Mouse (Mus musculus) MEL (cell line): ENCODE results near the gene Fat2. TPM values are rescaled to one million over a fixed set of nuclear protein-coding genes. Genes with fewer than 3 reads are reported as not detected.

Experiments
- DNase-seq: peaks from one replicate; pipeline ENCODE4 v3.0.0; 2011; ENCODE audit warnings: low read depth, low spot score
- H3K27ac ChIP-seq: 2 replicates; pipeline ENCODE4 v1.5.1; 2012; ENCODE audit warnings: low read depth, mild to moderate bottlenecking, control low read depth, low read length, moderate library complexity; ENCODE audit not compliant: control insufficient read depth
- H3K27me3 ChIP-seq, 2 experiments: fragments of 150-350 bp in 1 of 2; sonication (generic) in 1 of 2; 2 replicates each; pipeline ENCODE4 v1.6.1; 2012; ENCODE audit warnings: low read length in 2 of 2, mild to moderate bottlenecking in 2 of 2, improper control_type of control experiment in 1 of 2, moderate library complexity in 1 of 2; ENCODE audit not compliant: insufficient read depth in 2 of 2, control insufficient read depth in 1 of 2
- H3K36me3 ChIP-seq, 2 experiments: 2 replicates each; pipeline ENCODE4 v1.6.1; 2012 to 2014; ENCODE audit warnings: low read length in 2 of 2, improper control_type of control experiment in 1 of 2, inconsistent platforms in 1 of 2, mild to moderate bottlenecking in 1 of 2; ENCODE audit not compliant: insufficient read depth in 2 of 2, control insufficient read depth in 1 of 2
- H3K4me1 ChIP-seq, 2 experiments: fragments of 150-350 bp in 1 of 2; sonication (generic) in 1 of 2; 2 replicates each; pipeline ENCODE4 v1.6.1; 2012; ENCODE audit warnings: low read length in 2 of 2, improper control_type of control experiment in 1 of 2, mild to moderate bottlenecking in 1 of 2; ENCODE audit not compliant: insufficient read depth in 2 of 2, control insufficient read depth in 1 of 2
- H3K4me3 ChIP-seq, 2 experiments: fragments of 150-350 bp in 1 of 2; sonication (generic) in 1 of 2; 2 replicates each; pipeline ENCODE4 v1.5.1; 2012; ENCODE audit warnings: low read depth in 2 of 2, low read length in 2 of 2, mild to moderate bottlenecking in 2 of 2, moderate library complexity in 2 of 2, control low read depth in 1 of 2, improper control_type of control experiment in 1 of 2; ENCODE audit not compliant: control insufficient read depth in 1 of 2, insufficient read depth in 1 of 2
- H3K79me2 ChIP-seq: 2 replicates; pipeline ENCODE4 v1.6.1; 2012; ENCODE audit warnings: mild to moderate bottlenecking, low read length, moderate library complexity; ENCODE audit not compliant: control insufficient read depth, poor library complexity, insufficient read depth
- H3K9ac ChIP-seq: 2 replicates; pipeline ENCODE4 v1.6.1; 2012; ENCODE audit warnings: low read depth, mild to moderate bottlenecking, control low read depth, low read length, moderate library complexity; ENCODE audit not compliant: control insufficient read depth, poor library complexity, severe bottlenecking
- H3K9me3 ChIP-seq: fragments of 150-350 bp; sonication (generic); replicated peaks from 2 replicates; pipeline ENCODE4 v1.6.1; 2012; ENCODE audit warnings: mild to moderate bottlenecking, low read length, improper control_type of control experiment, moderate library complexity; ENCODE audit not compliant: insufficient read depth
- BHLHE40 ChIP-seq: IDR thresholded peaks from 2 replicates; pipeline ENCODE4 v1.6.1; 2012; ENCODE audit warnings: low read depth, mild to moderate bottlenecking, inconsistent platforms, low read length, improper control_type of control experiment, borderline replicate concordance
- CHD1 ChIP-seq: IDR thresholded peaks from 2 replicates; pipeline ENCODE4 v1.6.1; 2012; ENCODE audit warnings: low read depth, mild to moderate bottlenecking, inconsistent platforms, low read length, improper control_type of control experiment
- CHD2 ChIP-seq: IDR thresholded peaks from 2 replicates; pipeline ENCODE4 v1.6.1; 2011; ENCODE audit warnings: low read length, improper control_type of control experiment
- CTCF ChIP-seq, 3 experiments: IDR thresholded peaks in 2 of 3; conservative IDR thresholded peaks in 1 of 3; 2 replicates each; pipeline ENCODE4 v1.5.1; 2011 to 2012; ENCODE audit warnings: low read length in 3 of 3, low read depth in 2 of 3, mild to moderate bottlenecking in 2 of 3, improper control_type of control experiment in 1 of 3, inconsistent platforms in 1 of 3, mixed read lengths in 1 of 3, moderate library complexity in 1 of 3; ENCODE audit not compliant: control insufficient read depth in 1 of 3, insufficient read depth in 1 of 3, poor library complexity in 1 of 3, severe bottlenecking in 1 of 3
- E2F4 ChIP-seq: IDR thresholded peaks from 2 replicates; pipeline ENCODE4 v1.6.1; 2011; ENCODE audit warnings: low read depth, low read length, improper control_type of control experiment, borderline replicate concordance
- ELF1 ChIP-seq: IDR thresholded peaks from 2 replicates; pipeline ENCODE4 v1.6.1; 2014; ENCODE audit warnings: low read depth, mild to moderate bottlenecking, inconsistent platforms, low read length, improper control_type of control experiment, moderate library complexity
- EP300 ChIP-seq, 2 experiments: IDR thresholded peaks; 2 replicates each; pipeline ENCODE4 v1.6.1; 2011; ENCODE audit warnings: improper control_type of control experiment in 2 of 2, low read length in 2 of 2, low read depth in 1 of 2, mild to moderate bottlenecking in 1 of 2
- GABPA ChIP-seq: IDR thresholded peaks from 2 replicates; pipeline ENCODE4 v1.6.1; 2012; ENCODE audit warnings: low read depth, mild to moderate bottlenecking, inconsistent platforms, low read length, improper control_type of control experiment, moderate library complexity
- HCFC1 ChIP-seq: IDR thresholded peaks from 2 replicates; pipeline ENCODE4 v1.6.1; 2012; ENCODE audit warnings: low read depth, mild to moderate bottlenecking, inconsistent platforms, low read length, improper control_type of control experiment, moderate library complexity
- JUND ChIP-seq: IDR thresholded peaks from 2 replicates; pipeline ENCODE4 v1.6.1; 2011; ENCODE audit warnings: low read depth, mild to moderate bottlenecking, improper control_type of control experiment, low read length
- MAFK ChIP-seq: IDR thresholded peaks from 2 replicates; pipeline ENCODE4 v1.6.1; 2011; ENCODE audit warnings: low read depth, mild to moderate bottlenecking, low read length, improper control_type of control experiment, borderline replicate concordance
- MAX ChIP-seq: IDR thresholded peaks from 2 replicates; pipeline ENCODE4 v1.6.1; 2011; ENCODE audit warnings: low read length, improper control_type of control experiment
- MAZ ChIP-seq: IDR thresholded peaks from 2 replicates; pipeline ENCODE4 v1.6.1; 2012; ENCODE audit warnings: low read depth, mild to moderate bottlenecking, inconsistent platforms, low read length, improper control_type of control experiment
- MEF2A ChIP-seq: IDR thresholded peaks from 2 replicates; pipeline ENCODE4 v1.6.1; 2014; ENCODE audit warnings: low read depth, mild to moderate bottlenecking, inconsistent platforms, low read length, improper control_type of control experiment; ENCODE audit not compliant: poor library complexity, insufficient replicate concordance, severe bottlenecking; ENCODE audit errors: extremely low read depth
- MXI1 ChIP-seq: IDR thresholded peaks from 2 replicates; pipeline ENCODE4 v1.6.1; 2011; ENCODE audit warnings: mild to moderate bottlenecking, low read depth, low read length, improper control_type of control experiment
- MYB ChIP-seq: IDR thresholded peaks from 2 replicates; pipeline ENCODE4 v1.6.1; 2011; ENCODE audit warnings: mild to moderate bottlenecking, low read depth, low read length, improper control_type of control experiment
- NELFE ChIP-seq: IDR thresholded peaks from 2 replicates; pipeline ENCODE4 v1.6.1; 2011; ENCODE audit warnings: low read depth, low read length, improper control_type of control experiment
- NRF1 ChIP-seq: IDR thresholded peaks from 2 replicates; pipeline ENCODE4 v1.6.1; 2014; ENCODE audit warnings: low read depth, mild to moderate bottlenecking, inconsistent platforms, low read length, improper control_type of control experiment, moderate library complexity; ENCODE audit not compliant: poor library complexity, insufficient read depth, severe bottlenecking
- POLR2AphosphoS5 ChIP-seq: IDR thresholded peaks from 2 replicates; pipeline ENCODE4 v1.6.1; 2012; ENCODE audit warnings: low read depth, borderline replicate concordance, mild to moderate bottlenecking, inconsistent platforms, low read length, moderate library complexity, mixed read lengths
- RAD21 ChIP-seq: IDR thresholded peaks from 2 replicates; pipeline ENCODE4 v1.6.1; 2011; ENCODE audit warnings: mild to moderate bottlenecking, low read depth, low read length, improper control_type of control experiment
- RCOR1 ChIP-seq: IDR thresholded peaks from 2 replicates; pipeline ENCODE4 v1.6.1; 2012; ENCODE audit warnings: low read depth, mild to moderate bottlenecking, inconsistent platforms, low read length, improper control_type of control experiment
- SIN3A ChIP-seq: IDR thresholded peaks from 2 replicates; pipeline ENCODE4 v1.6.1; 2012; ENCODE audit warnings: low read length, improper control_type of control experiment, inconsistent platforms
- SMC3 ChIP-seq: IDR thresholded peaks from 2 replicates; pipeline ENCODE4 v1.6.1; 2011; ENCODE audit warnings: low read depth, low read length, improper control_type of control experiment
- TAL1 ChIP-seq: IDR thresholded peaks from 2 replicates; pipeline ENCODE4 v1.6.1; 2012; ENCODE audit warnings: mild to moderate bottlenecking, inconsistent platforms, low read length, moderate library complexity, mixed read lengths
- TBP ChIP-seq: IDR thresholded peaks from 2 replicates; pipeline ENCODE4 v1.8.0; 2011; ENCODE audit warnings: low read depth, low read length, improper control_type of control experiment
- TCF12 ChIP-seq: IDR thresholded peaks from 2 replicates; pipeline ENCODE4 v1.6.1; 2014; ENCODE audit warnings: low read depth, mild to moderate bottlenecking, inconsistent platforms, low read length, improper control_type of control experiment, moderate library complexity
- UBTF ChIP-seq: IDR thresholded peaks from 2 replicates; pipeline ENCODE4 v1.6.1; 2012; ENCODE audit warnings: low read depth, mild to moderate bottlenecking, inconsistent platforms, low read length, improper control_type of control experiment, moderate library complexity, borderline replicate concordance; ENCODE audit not compliant: insufficient read depth
- ZC3H11A ChIP-seq: IDR thresholded peaks from 2 replicates; pipeline ENCODE4 v1.6.1; 2012; ENCODE audit warnings: low read depth, mild to moderate bottlenecking, inconsistent platforms, low read length, improper control_type of control experiment
- ZKSCAN1 ChIP-seq: IDR thresholded peaks from 2 replicates; pipeline ENCODE4 v1.6.1; 2012; ENCODE audit warnings: low read depth, mild to moderate bottlenecking, inconsistent platforms, low read length, improper control_type of control experiment, moderate library complexity
- ZNF384 ChIP-seq: IDR thresholded peaks from 2 replicates; pipeline ENCODE4 v1.6.1; 2012; ENCODE audit warnings: low read depth, mild to moderate bottlenecking, inconsistent platforms, low read length, improper control_type of control experiment
- polyA plus RNA-seq, 2 experiments: library from polyadenylated mRNA; stranded (reverse) in 1 of 2; unstranded in 1 of 2; fragments of >175 nt in 1 of 2; fragments of >200 nt in 1 of 2; gene quantifications; 2 replicates each; pipeline versions ENCODE4 v1.2.1 to v1.2.4; 2012; ENCODE audit warnings: low replicate concordance in 2 of 2, low read depth in 1 of 2; ENCODE audit not compliant: insufficient read length in 2 of 2, insufficient read depth in 1 of 2, missing spikeins in 1 of 2
- total RNA-seq: library from RNA; depleted of rRNA; stranded (reverse); fragments of 300-350 nt; gene quantifications from 2 replicates; pipeline ENCODE4 v1.2.3, GENCODE M21; 2012

The Fat2 gene
- total and polyA plus RNA-seq, 3 experiments: under 0.01 to 0.01 TPM; not detected in 1

DNA sequence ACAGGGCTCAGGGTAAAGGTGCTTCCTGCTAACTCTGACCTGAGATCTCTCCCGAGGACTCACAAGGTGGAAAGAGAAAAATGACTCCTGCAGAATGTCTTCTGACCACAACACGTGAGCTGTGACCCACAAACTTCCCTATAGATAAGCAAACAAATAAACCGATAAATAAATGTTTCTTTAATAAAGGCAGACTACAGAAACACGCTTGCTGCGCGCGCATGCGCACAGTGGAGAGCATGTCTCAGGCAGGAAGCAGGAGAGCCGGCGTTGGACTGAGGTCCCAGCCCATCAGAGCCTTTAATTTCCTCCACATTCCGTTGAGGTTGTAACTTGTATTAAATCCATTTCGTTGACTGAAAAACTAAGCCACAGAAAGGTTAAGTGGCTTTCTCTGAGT lies 37.0 kb upstream of the Fat2 start (continued):
- no peak for TF ChIP-seq ZNF384

DNA sequence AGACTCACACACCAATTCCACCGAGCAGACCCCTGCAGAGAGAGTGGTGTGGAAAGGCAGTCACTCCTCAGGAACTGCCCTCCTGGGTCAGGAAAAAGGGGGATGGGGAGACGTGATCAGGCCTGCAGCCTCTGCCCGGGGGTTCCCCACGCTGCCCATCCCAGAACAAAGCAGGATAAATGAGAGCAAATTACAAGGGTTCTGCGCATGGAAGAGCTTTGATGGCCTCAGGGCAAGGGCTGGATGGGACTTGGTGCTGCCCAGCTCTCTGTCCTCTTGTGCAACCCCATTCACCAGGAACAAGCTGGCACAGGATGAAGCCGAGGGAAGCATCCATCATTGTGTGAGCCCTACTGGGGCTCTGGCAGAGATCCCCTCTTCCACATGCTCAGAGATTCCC lies 35.6 kb upstream of the Fat2 start:
- Histone ChIP-seq H3K27me3 (peaks cover 3 to 14% of the 10 kb centered on the region in 2 experiments), H3K27ac (no peak overlapping the region), H3K9me3 (no peaks in the 10 kb centered on the region), H3K4me3 (no peak overlapping the region), H3K79me2 (no peaks in the 10 kb centered on the region), H3K36me3 (0 out of 4 replicates have a peak, but pooled peaks cover 0 to 3% of the 10 kb centered on the region in 2 experiments), H3K4me1 (no peaks in the 10 kb centered on the region), H3K9ac (no peak overlapping the region)
- TF ChIP-seq MXI1 (no peak), MYB (no peak), BHLHE40 (no peak), SMC3 (no peak), MAFK (no peak), POLR2AphosphoS5 (no peak), UBTF (no peak), ZNF384 (no peak), EP300 (IDR thresholded peaks at IDR 0.05; ENCODE audit: low read depth in 1 of 2, low read length in 2 of 2) (no peak), ELF1 (no peak), ZC3H11A (no peak), E2F4 (no peak), TBP (no peak), CHD1 (no peak), RCOR1 (no peak), MAZ (no peak), GABPA (no peak), CTCF (IDR thresholded peaks at IDR 0.05 in 2 of 3, conservative IDR thresholded peaks at IDR 0.05 in 1 of 3; ENCODE audit: control insufficient read depth in 1 of 3, insufficient read depth in 1 of 3, low read depth in 2 of 3, low read length in 3 of 3, poor library complexity in 1 of 3, severe bottlenecking in 1 of 3) (no peak), TCF12 (no peak), RAD21 (no peak)
- no peak for DNase-seq

DNA sequence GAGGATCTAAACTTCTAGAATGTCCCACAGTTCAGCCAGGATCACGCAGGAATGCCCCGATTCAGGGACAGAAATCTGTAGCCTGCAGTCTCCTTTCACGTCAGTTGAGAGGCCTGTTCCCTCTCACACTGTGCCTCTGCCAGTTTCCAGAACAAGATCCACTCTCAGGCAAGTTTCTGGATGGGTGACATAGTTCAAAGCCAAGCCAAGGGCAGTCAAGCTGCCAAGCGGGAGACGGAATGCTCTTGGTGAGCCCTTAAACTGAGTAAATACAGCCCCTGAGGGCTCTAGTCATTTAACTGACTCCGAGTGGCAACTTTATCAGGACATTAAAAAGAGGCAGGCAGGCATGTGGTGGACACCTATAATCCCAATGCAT lies 32.7 kb upstream of the Fat2 start:
- H3K9me3 ChIP-seq: no peaks in the 10 kb centered on the region
- no peak for DNase-seq
- no peaks in the 10 kb centered on the region for H3K79me2 ChIP-seq
- no peaks in the 10 kb centered on the region for H3K4me1 ChIP-seq
- peaks cover 8 to 28% of the 10 kb centered on the region in 2 experiments for H3K27me3 ChIP-seq
- no peak overlapping the region for H3K27ac ChIP-seq
- H3K4me3 ChIP-seq: no peak overlapping the region
- no peak overlapping the region for H3K9ac ChIP-seq
- H3K36me3 ChIP-seq: 0 out of 4 replicates have a peak, but pooled peaks cover 0 to 3% of the 10 kb centered on the region in 2 experiments
- TF ChIP-seq NELFE (no peak), SIN3A (no peak), NRF1 (no peak), HCFC1 (no peak), MAFK (no peak), CHD2 (no peak), MAX (no peak), ZC3H11A (no peak), ZKSCAN1 (no peak), ZNF384 (no peak), JUND (no peak), TBP (no peak), MEF2A (no peak), TAL1 (no peak)
